Mouse (Mus musculus): ENCODE results near the gene Cckbr. TPM values are rescaled to one million over a fixed set of nuclear protein-coding genes. Genes with fewer than 3 reads are reported as not detected.

Cckbr gene
- total RNA-seq, 2 experiments from 2014 or later, result not detected

- ATAC-seq (replicated peaks; ENCODE audit: poor library complexity, severe bottlenecking), result no peak
Observed at GRCm38 (mm10) chr7:105485029-105485428, 59.5 kb downstream of the Cckbr start.

DNA sequence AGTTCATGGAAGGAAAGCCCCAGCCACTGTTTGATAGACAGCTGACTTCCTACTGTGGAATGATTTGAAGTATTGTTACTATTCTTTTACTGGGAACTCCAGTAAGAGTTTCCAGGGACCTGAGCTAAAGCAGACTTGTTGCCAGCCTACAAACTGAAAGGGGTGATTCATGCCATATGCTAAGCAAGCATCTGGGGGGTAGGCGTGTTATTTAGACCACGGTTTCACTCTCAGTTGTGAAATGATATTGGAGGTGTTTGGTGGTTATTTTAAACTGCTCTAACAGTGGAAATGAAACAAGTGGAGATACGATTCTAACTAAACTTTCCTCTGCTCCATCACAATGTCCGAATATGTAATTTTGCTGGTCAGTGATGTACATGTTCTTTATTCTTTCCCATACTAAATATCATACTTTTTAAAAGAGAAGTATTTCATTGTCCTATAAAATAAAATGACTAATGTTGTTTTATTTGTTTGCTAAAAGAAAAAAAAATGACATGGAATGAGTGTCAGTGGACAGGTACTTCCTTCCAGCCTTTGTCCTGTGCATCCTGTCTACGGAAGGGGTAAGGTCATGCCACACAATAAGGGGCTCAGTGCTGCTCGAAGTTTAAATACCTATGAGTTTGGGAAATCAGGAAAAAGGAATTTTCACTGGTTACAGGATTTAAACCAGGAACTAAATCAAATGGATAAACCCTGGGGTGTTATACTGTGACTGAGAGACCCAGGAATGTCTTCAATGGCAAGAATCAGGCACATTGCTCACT is 61.8 kb downstream of the Cckbr start:
- no peak for ATAC-seq (replicated peaks; ENCODE audit: poor library complexity, severe bottlenecking)

DNA sequence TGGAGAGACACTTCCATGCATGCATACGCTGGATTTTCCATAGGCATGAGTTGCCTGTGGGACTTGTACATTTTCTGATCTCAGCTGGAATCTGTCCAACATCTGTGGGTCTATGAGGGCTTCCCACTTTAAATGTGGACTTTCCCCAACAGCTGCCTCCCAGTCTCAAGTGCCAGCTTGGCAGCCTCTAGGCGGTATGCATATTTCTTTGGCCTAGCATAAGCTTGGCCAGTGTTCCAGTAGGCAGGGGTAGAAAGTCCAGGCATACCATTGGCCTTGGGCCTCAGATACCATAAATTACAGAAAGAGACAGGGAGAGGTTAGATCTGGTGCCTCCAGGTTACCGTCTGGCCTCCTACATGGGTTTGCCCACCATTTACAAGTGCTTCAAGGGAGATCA is 72.3 kb downstream of the Cckbr start:
- no peak for ATAC-seq (replicated peaks; ENCODE audit: poor library complexity, severe bottlenecking)

- peak; percentile 40; the same call in 1 of the 2 replicates for ATAC-seq (replicated peaks; ENCODE audit: poor library complexity, severe bottlenecking)
Observed at GRCm38 (mm10) chr7:105498854-105499492, 73.4 kb downstream of the Cckbr start.

- no peak for ATAC-seq (replicated peaks; ENCODE audit: poor library complexity, severe bottlenecking)
Observed at GRCm38 (mm10) chr7:105499676-105500075, 74.1 kb downstream of the Cckbr start.

GRCm38 (mm10) chr7:105501984-105502383 is 76.5 kb downstream of the Cckbr start:
- no peak for ATAC-seq (replicated peaks; ENCODE audit: poor library complexity, severe bottlenecking)

- ATAC-seq (replicated peaks; ENCODE audit: poor library complexity, severe bottlenecking), result no peak
Observed at GRCm38 (mm10) chr7:105507257-105507656, 81.7 kb downstream of the Cckbr start.

DNA sequence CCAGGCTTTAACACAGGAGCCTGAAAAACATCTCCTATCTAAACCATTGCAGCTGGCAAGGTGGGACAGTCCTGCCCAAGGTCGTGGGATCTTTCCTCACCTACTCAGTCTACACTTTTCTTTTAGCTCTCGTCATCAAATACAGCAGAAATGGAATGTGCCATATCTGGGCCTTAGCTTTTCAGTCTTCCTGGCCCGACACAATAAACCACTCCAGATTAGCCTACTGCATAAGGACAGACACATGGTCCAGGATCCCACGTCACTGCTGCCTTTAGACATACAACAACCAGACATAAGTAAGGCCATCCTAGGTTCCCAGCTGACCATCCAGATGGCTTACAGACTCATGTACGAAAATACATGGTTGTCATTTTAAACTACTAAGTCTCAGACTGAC is 84.6 kb downstream of the Cckbr start:
- ATAC-seq (replicated peaks; ENCODE audit: poor library complexity, severe bottlenecking), result no peak

DNA sequence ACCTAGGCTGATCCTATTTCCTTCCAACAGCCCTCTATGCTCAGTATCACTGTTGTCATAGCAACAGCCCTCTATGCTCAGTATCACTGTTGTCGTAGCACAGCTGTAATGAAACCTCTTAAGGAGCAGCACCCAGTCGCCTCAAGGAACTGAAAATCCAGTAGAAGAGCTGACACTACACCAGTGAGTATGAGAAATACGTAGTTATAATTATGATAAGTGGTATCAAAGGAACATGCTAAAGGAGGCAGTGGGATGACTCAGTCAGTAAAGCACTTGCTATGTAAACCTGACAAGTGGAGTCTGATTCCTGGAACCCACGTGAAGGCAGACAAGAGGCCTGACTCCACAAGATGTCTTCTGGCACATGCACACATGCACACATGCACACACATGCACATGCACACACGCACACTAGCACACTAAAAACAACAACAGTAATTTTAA is 88.3 kb downstream of the Cckbr start:
- no peak for ATAC-seq (replicated peaks; ENCODE audit: poor library complexity, severe bottlenecking)

DNA sequence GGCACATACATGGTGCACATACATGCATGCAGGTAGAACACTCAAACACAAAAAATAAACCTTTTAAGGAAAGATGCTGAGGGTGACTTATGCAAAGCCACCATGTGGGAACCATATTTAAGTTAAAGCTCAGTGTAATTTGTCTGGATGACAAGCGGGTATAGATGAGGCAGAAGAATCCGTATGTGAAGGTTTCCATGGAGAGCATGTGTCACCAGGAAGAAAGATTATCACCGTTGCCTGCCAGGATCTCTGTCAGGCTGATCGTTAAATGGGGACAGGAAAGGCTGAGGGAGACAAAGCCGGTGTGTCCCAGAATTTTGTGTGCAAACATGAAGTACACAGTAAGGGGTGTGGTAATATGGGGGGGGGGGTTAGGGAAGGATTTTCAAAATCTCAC is 89.0 kb downstream of the Cckbr start:
- no peak for ATAC-seq (replicated peaks; ENCODE audit: poor library complexity, severe bottlenecking)

- ATAC-seq (replicated peaks; ENCODE audit: poor library complexity, severe bottlenecking), result peak; percentile 89
Observed at GRCm38 (mm10) chr7:105515178-105515577, 89.6 kb downstream of the Cckbr start.

DNA sequence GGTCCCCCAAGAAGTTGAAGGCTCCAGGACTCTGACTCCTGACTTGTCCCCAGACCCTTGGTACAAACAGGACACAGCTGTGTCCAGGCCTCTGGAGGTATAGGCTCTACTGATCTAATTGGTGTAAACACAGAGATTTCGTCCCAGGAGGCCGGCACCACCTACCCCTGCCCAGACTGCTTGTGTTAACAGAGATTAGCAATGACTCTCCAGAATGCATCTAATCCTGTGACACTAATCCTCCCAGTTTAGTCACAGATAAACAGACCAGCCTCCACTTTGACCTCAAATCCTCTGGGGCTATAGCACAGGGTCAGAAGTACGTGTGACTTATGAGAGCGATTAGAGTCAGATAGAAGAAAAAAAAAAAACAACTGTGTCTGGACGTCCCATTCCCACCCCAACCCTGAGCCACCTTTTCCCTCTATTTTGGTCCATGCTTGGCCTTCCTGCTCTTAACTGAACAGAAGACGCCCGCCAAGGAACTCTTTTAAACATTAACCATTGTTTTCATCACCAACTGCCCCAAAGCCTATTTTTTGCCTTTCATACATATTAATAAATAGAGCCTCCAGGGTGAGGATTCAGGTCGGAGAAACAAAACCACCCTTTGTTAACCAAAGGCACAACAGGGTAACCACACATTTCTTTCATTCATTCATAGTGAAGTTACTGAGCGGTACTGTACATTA is 91.3 kb downstream of the Cckbr start:
- no peak; the same call in 1 of the 2 replicates for ATAC-seq (replicated peaks; ENCODE audit: poor library complexity, severe bottlenecking)

GRCm38 (mm10) chr7:105519336-105519735 is 93.8 kb downstream of the Cckbr start:
- ATAC-seq (replicated peaks; ENCODE audit: poor library complexity, severe bottlenecking), result no peak

GRCm38 (mm10) chr7:105519771-105520170 is 94.2 kb downstream of the Cckbr start:
- ATAC-seq (replicated peaks; ENCODE audit: poor library complexity, severe bottlenecking), result no peak

DNA sequence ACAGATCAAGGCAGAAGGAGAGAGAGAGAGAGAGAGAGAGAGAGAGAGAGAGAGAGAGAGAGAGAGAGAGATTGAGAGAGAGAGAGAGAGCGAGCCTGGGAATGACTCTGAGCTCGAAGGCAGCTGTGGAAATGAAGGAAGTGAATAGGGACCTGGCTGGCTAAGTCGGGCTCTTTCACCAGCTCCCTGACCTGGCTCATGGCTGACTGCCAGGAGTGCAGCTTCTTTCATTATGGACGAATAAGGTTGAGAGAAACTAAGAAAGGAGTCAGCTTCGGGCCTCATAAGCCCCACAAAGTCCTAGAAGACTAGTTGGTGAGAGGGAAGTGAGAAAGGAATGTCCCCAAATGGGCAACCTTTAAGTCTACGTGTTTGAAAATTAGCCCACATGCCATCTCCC is 94.7 kb downstream of the Cckbr start:
- no peak for ATAC-seq (replicated peaks; ENCODE audit: poor library complexity, severe bottlenecking)

Other genes starting within 250 kb of the Cckbr start
- not detected in 2 replicates for gene Olfr685, start 239.7 kb upstream of the Cckbr start, total RNA-seq (2014; fragmentation: Nextera tagmentation)
- not detected in 2 replicates for gene Olfr685, start 239.7 kb upstream of the Cckbr start, total RNA-seq (2017)
- gene Olfr686, start 218.2 kb upstream of the Cckbr start, total RNA-seq (2014; fragmentation: Nextera tagmentation), result not detected in 2 replicates
- gene Olfr686, start 218.2 kb upstream of the Cckbr start, total RNA-seq (2017), result not detected in 2 replicates
- not detected in 2 replicates for gene Olfr688, start 137.6 kb upstream of the Cckbr start, total RNA-seq (2014; fragmentation: Nextera tagmentation)
- gene Olfr688, start 137.6 kb upstream of the Cckbr start, total RNA-seq (2017), result not detected in 2 replicates
- not detected in 2 replicates for gene Olfr689, start 114.6 kb upstream of the Cckbr start, total RNA-seq (2014; fragmentation: Nextera tagmentation)
- gene Olfr689, start 114.6 kb upstream of the Cckbr start, total RNA-seq (2017), result not detected in 2 replicates
- gene Olfr690, start 91.6 kb upstream of the Cckbr start, total RNA-seq (2014; fragmentation: Nextera tagmentation), result not detected in 2 replicates
- gene Olfr690, start 91.6 kb upstream of the Cckbr start, total RNA-seq (2017), result not detected in 2 replicates
- not detected in 2 replicates for gene Olfr691, start 83.5 kb upstream of the Cckbr start, total RNA-seq (2014; fragmentation: Nextera tagmentation)
- not detected in 2 replicates for gene Olfr691, start 83.5 kb upstream of the Cckbr start, total RNA-seq (2017)
- not detected in 2 replicates for gene Olfr692, start 57.5 kb upstream of the Cckbr start, total RNA-seq (2014; fragmentation: Nextera tagmentation)
- not detected in 2 replicates for gene Olfr692, start 57.5 kb upstream of the Cckbr start, total RNA-seq (2017)
- not detected in 2 replicates for gene Gm5901, start 50.7 kb upstream of the Cckbr start, total RNA-seq (2014; fragmentation: Nextera tagmentation)
- gene Gm5901, start 50.7 kb upstream of the Cckbr start, total RNA-seq (2017), result not detected in 2 replicates
- gene Fam160a2, start 25.7 kb upstream of the Cckbr start, total RNA-seq (2014; fragmentation: Nextera tagmentation), result 42.9 and 44.3 TPM in 2 replicates
- gene Fam160a2, start 25.7 kb upstream of the Cckbr start, total RNA-seq (2017), result 9.0 and 23.2 TPM in 2 replicates
- not detected in 2 replicates for gene Cnga4, start 21.2 kb upstream of the Cckbr start, total RNA-seq (2014; fragmentation: Nextera tagmentation)
- gene Cnga4, start 21.2 kb upstream of the Cckbr start, total RNA-seq (2017), result not detected in 2 replicates
- gene Cavin3, start 56.6 kb downstream of the Cckbr start, total RNA-seq (2014; fragmentation: Nextera tagmentation), result not detected in 2 replicates
- gene Cavin3, start 56.6 kb downstream of the Cckbr start, total RNA-seq (2017), result 0.05 and 1.1 TPM in 2 replicates
- gene Smpd1, start 128.6 kb downstream of the Cckbr start, total RNA-seq (2014; fragmentation: Nextera tagmentation), result 11.5 and 13.8 TPM in 2 replicates
- gene Smpd1, start 128.6 kb downstream of the Cckbr start, total RNA-seq (2017), result 11.3 and 22.4 TPM in 2 replicates
- gene Apbb1, start 155.9 kb downstream of the Cckbr start, total RNA-seq (2014; fragmentation: Nextera tagmentation), result 0.81 TPM in 1 of 2 replicates, not detected in the other
- gene Apbb1, start 155.9 kb downstream of the Cckbr start, total RNA-seq (2017), result 0.05 TPM in 1 of 2 replicates, not detected in the other
- gene Hpx, start 174.4 kb downstream of the Cckbr start, total RNA-seq (2014; fragmentation: Nextera tagmentation), result not detected in 2 replicates
- gene Hpx, start 174.4 kb downstream of the Cckbr start, total RNA-seq (2017), result not detected in 2 replicates
- gene Trim3, start 207.8 kb downstream of the Cckbr start, total RNA-seq (2014; fragmentation: Nextera tagmentation), result 1.7 and 5.4 TPM in 2 replicates
- 1.4 and 5.0 TPM in 2 replicates for gene Trim3, start 207.8 kb downstream of the Cckbr start, total RNA-seq (2017)
- 39.1 and 49.7 TPM in 2 replicates for gene Timm10b, start 214.3 kb downstream of the Cckbr start, total RNA-seq (2014; fragmentation: Nextera tagmentation)
- gene Timm10b, start 214.3 kb downstream of the Cckbr start, total RNA-seq (2017), result 72.1 and 77.6 TPM in 2 replicates
- 23.8 and 31.4 TPM in 2 replicates for gene Arfip2, start 214.7 kb downstream of the Cckbr start, total RNA-seq (2014; fragmentation: Nextera tagmentation)
- 47.1 and 85.6 TPM in 2 replicates for gene Arfip2, start 214.7 kb downstream of the Cckbr start, total RNA-seq (2017)
- gene Gm45799, start 214.8 kb downstream of the Cckbr start, total RNA-seq (2014; fragmentation: Nextera tagmentation), result 28.7 TPM in 1 of 2 replicates, not detected in the other
- gene Gm45799, start 214.8 kb downstream of the Cckbr start, total RNA-seq (2017), result 0.99 TPM in 1 of 2 replicates, not detected in the other
- 0.45 and 3.7 TPM in 2 replicates for gene Dnhd1, start 225.1 kb downstream of the Cckbr start, total RNA-seq (2014; fragmentation: Nextera tagmentation)
- 0.13 and 1.2 TPM in 2 replicates for gene Dnhd1, start 225.1 kb downstream of the Cckbr start, total RNA-seq (2017)

Measured in granulocyte monocyte progenitor cell, adult 5-6 weeks (primary cell).